In genomic region chr7:19327128-19327527, GRCm38 (mm10) we compare ENCODE assay signal across 8 mouse cellular contexts. TPM values are rescaled to one million over a fixed set of nuclear protein-coding genes. Genes with fewer than 3 reads are reported as not detected.
DNase-seq lines count a peak whose midpoint lies in the region; ATAC-seq and TF ChIP-seq lines count a peak whose summit lies in the region.

No protein-coding gene starts in this region.

- no peaks in the 10 kb centered on the region for H3K36me3 ChIP-seq in embryonic facial prominence, embryonic 12.5 days
- no peaks in the 10 kb centered on the region for H3K36me3 ChIP-seq in kidney, adult 2 months (ENCODE audit: control insufficient read depth, insufficient read depth, low read length)
- H3K36me3 ChIP-seq in limb, embryonic 14.5 days (ENCODE audit: control insufficient read depth, insufficient read depth, low read length), result no peaks in the 10 kb centered on the region
- no peaks in the 10 kb centered on the region for H3K36me3 ChIP-seq in midbrain, embryonic 15.5 days (replicated peaks)
- H3K36me3 ChIP-seq in stomach, embryonic 15.5 days, result no peaks in the 10 kb centered on the region

- H3K4me2 ChIP-seq in embryonic facial prominence, embryonic 12.5 days (replicated peaks), result peak overlapping the region; percentile 54
- peak overlapping the region; percentile 59 for H3K4me2 ChIP-seq in limb, embryonic 14.5 days (replicated peaks; ENCODE audit: low read depth, low read length, severe bottlenecking)
- H3K4me2 ChIP-seq in midbrain, embryonic 15.5 days, result peak overlapping the region; percentile 67
- peak overlapping the region; percentile 70 for H3K4me2 ChIP-seq in stomach, embryonic 15.5 days

- DNase-seq in layer of hippocampus, adult 11-12 months (ENCODE audit: low spot score), result peak; percentile 83
- DNase-seq in layer of hippocampus, adult 9-10 months (ENCODE audit: low spot score), result no peak
- DNase-seq in heart, adult 18-20 months, result peak; percentile 95 to 98
- DNase-seq in kidney, adult 2 months, result peak; percentile 97
- peak; percentile 83 for DNase-seq in limb, embryonic 14.5 days (ENCODE audit: low spot score)

- TF ChIP-seq CTCF in kidney, adult 2 months (conservative IDR thresholded peaks at IDR 0.05; ENCODE audit: insufficient read depth, insufficient read length, low read depth, low read length), result no peak

- peaks cover 16% of the 10 kb centered on the region for H3K4me1 ChIP-seq in embryonic facial prominence, embryonic 12.5 days
- H3K4me1 ChIP-seq in kidney, adult 2 months (ENCODE audit: control insufficient read depth, insufficient read depth, low read length), result peaks cover 4% of the 10 kb centered on the region; the same call in 1 of the 2 replicates
- H3K4me1 ChIP-seq in limb, embryonic 14.5 days (ENCODE audit: control insufficient read depth, insufficient read depth, low read length), result peaks cover 11% of the 10 kb centered on the region
- H3K4me1 ChIP-seq in midbrain, embryonic 15.5 days, result peaks cover 16% of the 10 kb centered on the region
- H3K4me1 ChIP-seq in stomach, embryonic 15.5 days, result peaks cover 19% of the 10 kb centered on the region

- peak overlapping the region; percentile 33 for H3K4me3 ChIP-seq in embryonic facial prominence, embryonic 12.5 days
- peak overlapping the region; percentile 5 for H3K4me3 ChIP-seq in kidney, adult 2 months (ENCODE audit: insufficient read depth, low read depth, low read length)
- peak overlapping the region; percentile 35 for H3K4me3 ChIP-seq in limb, embryonic 14.5 days (replicated peaks; ENCODE audit: low read length)
- peak overlapping the region; percentile 37 for H3K4me3 ChIP-seq in midbrain, embryonic 15.5 days
- H3K4me3 ChIP-seq in stomach, embryonic 15.5 days (replicated peaks), result peak overlapping the region; percentile 41

- H3K27ac ChIP-seq in embryonic facial prominence, embryonic 12.5 days, result no peak overlapping the region
- peak overlapping the region; percentile 84 for H3K27ac ChIP-seq in kidney, adult 2 months (ENCODE audit: insufficient read depth, low read depth, low read length)
- peak overlapping the region; percentile 44 for H3K27ac ChIP-seq in limb, embryonic 14.5 days (replicated peaks; ENCODE audit: low read depth, low read length)
- peak overlapping the region; percentile 50; the same call in 1 of the 2 replicates for H3K27ac ChIP-seq in midbrain, embryonic 15.5 days
- H3K27ac ChIP-seq in stomach, embryonic 15.5 days, result peak overlapping the region; percentile 82

- TF ChIP-seq POLR2A in kidney, adult 2 months (IDR thresholded peaks at IDR 0.05; ENCODE audit: low read depth, low read length), result peak; percentile 15
- no peak for TF ChIP-seq POLR2A in limb, embryonic 14.5 days (IDR thresholded peaks at IDR 0.05; ENCODE audit: borderline replicate concordance, extremely low read depth, insufficient read depth, insufficient read length)

- 0 out of 2 replicates have a peak, but pooled peaks cover 10% of the 10 kb centered on the region for H3K27me3 ChIP-seq in embryonic facial prominence, embryonic 12.5 days
- no peaks in the 10 kb centered on the region for H3K27me3 ChIP-seq in kidney, adult 2 months (replicated peaks; ENCODE audit: control insufficient read depth, insufficient read depth, low read length)
- no peaks in the 10 kb centered on the region for H3K27me3 ChIP-seq in limb, embryonic 14.5 days (ENCODE audit: control insufficient read depth, insufficient read depth, low read length)
- H3K27me3 ChIP-seq in midbrain, embryonic 15.5 days (replicated peaks), result no peaks in the 10 kb centered on the region
- no peaks in the 10 kb centered on the region for H3K27me3 ChIP-seq in stomach, embryonic 15.5 days (replicated peaks)

- ATAC-seq in embryonic facial prominence, embryonic 12.5 days (ENCODE audit: insufficient number of reproducible peaks, insufficient read depth, low FRiP score, low TSS enrichment), result no peak
- ATAC-seq in limb, embryonic 14.5 days (ENCODE audit: low FRiP score, low read depth), result peak; percentile 70; the same call in 1 of the 2 replicates
- ATAC-seq in midbrain, embryonic 15.5 days (replicated peaks), result peak; percentile 43; the same call in 1 of the 2 replicates
- ATAC-seq in stomach, embryonic 15.5 days (ENCODE audit: insufficient read depth, low FRiP score, low read depth), result peak; percentile 67

- under 1% methylated on average over 22 of the region's 22 CpGs for WGBS in embryonic facial prominence, embryonic 12.5 days
- WGBS in kidney, adult 2 months, result under 1% methylated on average over 22 of the region's 22 CpGs
- 1% methylated on average over 20 of the region's 22 CpGs for WGBS in limb, embryonic 14.5 days
- under 1% methylated on average over 22 of the region's 22 CpGs for WGBS in midbrain, embryonic 15.5 days
- WGBS in stomach, embryonic 15.5 days, result under 1% methylated on average over 22 of the region's 22 CpGs

- H3K9ac ChIP-seq in embryonic facial prominence, embryonic 12.5 days, result 0 out of 2 replicates have a peak overlapping the region, but pooled peaks have one; percentile 32
- H3K9ac ChIP-seq in limb, embryonic 14.5 days (ENCODE audit: low read depth, low read length, severe bottlenecking), result peak overlapping the region; percentile 8; the same call in 1 of the 2 replicates
- H3K9ac ChIP-seq in midbrain, embryonic 15.5 days, result peak overlapping the region; percentile 7; the same call in 1 of the 2 replicates
- 0 out of 2 replicates have a peak overlapping the region, but pooled peaks have one; percentile 25 for H3K9ac ChIP-seq in stomach, embryonic 15.5 days

- H3K9me3 ChIP-seq in embryonic facial prominence, embryonic 12.5 days, result no peaks in the 10 kb centered on the region
- H3K9me3 ChIP-seq in limb, embryonic 14.5 days (ENCODE audit: control insufficient read depth, low read length), result no peaks in the 10 kb centered on the region
- no peaks in the 10 kb centered on the region for H3K9me3 ChIP-seq in midbrain, embryonic 15.5 days
- no peaks in the 10 kb centered on the region for H3K9me3 ChIP-seq in stomach, embryonic 15.5 days

RNA-seq across cellular contexts. Expression of gene Fosb, which starts 17.3 kb away (rescaled TPM):
- 0.05 TPM in 1 of 2 replicates, not detected in the other for polyA plus RNA-seq in embryonic facial prominence, embryonic 12.5 days (2016; fragmentation: Nextera tagmentation; extraction: Ambion mirVana)
- 1 to 10 TPM in 1 of 2 experiments, under 1 TPM in 1; 0.62 to 1.0 TPM for total RNA-seq in heart, adult 18-20 months (2021)
- 0.17 and 0.19 TPM in 2 replicates for polyA plus RNA-seq in kidney, adult 2 months (2012; rRNA removed)
- 0.69 and 0.88 TPM in 2 replicates for polyA plus RNA-seq in limb, embryonic 14.5 days (2012; rRNA removed)
- polyA plus RNA-seq in limb, embryonic 14.5 days (2014; fragmentation: Nextera tagmentation; extraction: Ambion mirVana), result 0.14 and 0.28 TPM in 2 replicates
- 0.08 TPM in 1 of 2 replicates, not detected in the other for polyA plus RNA-seq in midbrain, embryonic 15.5 days (2015; fragmentation: Nextera tagmentation; extraction: Ambion mirVana)
- 0.12 and 0.17 TPM in 2 replicates for polyA plus RNA-seq in stomach, embryonic 15.5 days (2015; fragmentation: Nextera tagmentation; extraction: Ambion mirVana)

RNA-seq across cellular contexts. Expression of gene Ercc1, which starts 17.4 kb away (rescaled TPM):
- polyA plus RNA-seq in embryonic facial prominence, embryonic 12.5 days (2016; fragmentation: Nextera tagmentation; extraction: Ambion mirVana), result 92.3 and 94.5 TPM in 2 replicates
- 10 to 100 TPM; 43.5 to 50.3 TPM for total RNA-seq in heart, adult 18-20 months (2021)
- polyA plus RNA-seq in kidney, adult 2 months (2012; rRNA removed), result 27.6 and 31.9 TPM in 2 replicates
- 72.3 and 93.5 TPM in 2 replicates for polyA plus RNA-seq in limb, embryonic 14.5 days (2012; rRNA removed)
- polyA plus RNA-seq in limb, embryonic 14.5 days (2014; fragmentation: Nextera tagmentation; extraction: Ambion mirVana), result 74.3 and 86.1 TPM in 2 replicates
- 80.2 and 83.3 TPM in 2 replicates for polyA plus RNA-seq in midbrain, embryonic 15.5 days (2015; fragmentation: Nextera tagmentation; extraction: Ambion mirVana)
- polyA plus RNA-seq in stomach, embryonic 15.5 days (2015; fragmentation: Nextera tagmentation; extraction: Ambion mirVana), result 63.7 and 66.5 TPM in 2 replicates

RNA-seq across cellular contexts. Expression of gene Cd3eap, which starts 32.2 kb away (rescaled TPM):
- 27.1 and 28.0 TPM in 2 replicates for polyA plus RNA-seq in embryonic facial prominence, embryonic 12.5 days (2016; fragmentation: Nextera tagmentation; extraction: Ambion mirVana)
- 1 to 10 TPM; 9.6 to 10.0 TPM for total RNA-seq in heart, adult 18-20 months (2021)
- polyA plus RNA-seq in kidney, adult 2 months (2012; rRNA removed), result 5.3 and 5.9 TPM in 2 replicates
- 13.7 and 19.4 TPM in 2 replicates for polyA plus RNA-seq in limb, embryonic 14.5 days (2012; rRNA removed)
- polyA plus RNA-seq in limb, embryonic 14.5 days (2014; fragmentation: Nextera tagmentation; extraction: Ambion mirVana), result 25.2 and 28.7 TPM in 2 replicates
- polyA plus RNA-seq in midbrain, embryonic 15.5 days (2015; fragmentation: Nextera tagmentation; extraction: Ambion mirVana), result 22.0 and 25.1 TPM in 2 replicates
- polyA plus RNA-seq in stomach, embryonic 15.5 days (2015; fragmentation: Nextera tagmentation; extraction: Ambion mirVana), result 24.9 and 26.1 TPM in 2 replicates

RNA-seq across cellular contexts. Expression of gene Ppp1r13l, which starts 32.4 kb away (rescaled TPM):
- 7.3 and 8.1 TPM in 2 replicates for polyA plus RNA-seq in embryonic facial prominence, embryonic 12.5 days (2016; fragmentation: Nextera tagmentation; extraction: Ambion mirVana)
- total RNA-seq in heart, adult 18-20 months (2021), result 10 to 100 TPM; 38.2 to 42.9 TPM
- polyA plus RNA-seq in kidney, adult 2 months (2012; rRNA removed), result 5.9 and 6.8 TPM in 2 replicates
- polyA plus RNA-seq in limb, embryonic 14.5 days (2012; rRNA removed), result 33.8 and 39.3 TPM in 2 replicates
- polyA plus RNA-seq in limb, embryonic 14.5 days (2014; fragmentation: Nextera tagmentation; extraction: Ambion mirVana), result 15.3 and 16.8 TPM in 2 replicates
- 2.1 and 2.5 TPM in 2 replicates for polyA plus RNA-seq in midbrain, embryonic 15.5 days (2015; fragmentation: Nextera tagmentation; extraction: Ambion mirVana)
- polyA plus RNA-seq in stomach, embryonic 15.5 days (2015; fragmentation: Nextera tagmentation; extraction: Ambion mirVana), result 7.8 and 8.9 TPM in 2 replicates

RNA-seq across cellular contexts. Expression of gene Rtn2, which starts 44.7 kb away (rescaled TPM):
- 17.9 and 21.4 TPM in 2 replicates for polyA plus RNA-seq in embryonic facial prominence, embryonic 12.5 days (2016; fragmentation: Nextera tagmentation; extraction: Ambion mirVana)
- 100 to 1,000 TPM; 124 to 132 TPM for total RNA-seq in heart, adult 18-20 months (2021)
- polyA plus RNA-seq in kidney, adult 2 months (2012; rRNA removed), result 7.6 and 19.1 TPM in 2 replicates
- 44.3 and 59.4 TPM in 2 replicates for polyA plus RNA-seq in limb, embryonic 14.5 days (2012; rRNA removed)
- 22.5 and 30.6 TPM in 2 replicates for polyA plus RNA-seq in limb, embryonic 14.5 days (2014; fragmentation: Nextera tagmentation; extraction: Ambion mirVana)
- polyA plus RNA-seq in midbrain, embryonic 15.5 days (2015; fragmentation: Nextera tagmentation; extraction: Ambion mirVana), result 112 and 121 TPM in 2 replicates
- polyA plus RNA-seq in stomach, embryonic 15.5 days (2015; fragmentation: Nextera tagmentation; extraction: Ambion mirVana), result 10.6 and 13.9 TPM in 2 replicates
